In the genomic region with DNA sequence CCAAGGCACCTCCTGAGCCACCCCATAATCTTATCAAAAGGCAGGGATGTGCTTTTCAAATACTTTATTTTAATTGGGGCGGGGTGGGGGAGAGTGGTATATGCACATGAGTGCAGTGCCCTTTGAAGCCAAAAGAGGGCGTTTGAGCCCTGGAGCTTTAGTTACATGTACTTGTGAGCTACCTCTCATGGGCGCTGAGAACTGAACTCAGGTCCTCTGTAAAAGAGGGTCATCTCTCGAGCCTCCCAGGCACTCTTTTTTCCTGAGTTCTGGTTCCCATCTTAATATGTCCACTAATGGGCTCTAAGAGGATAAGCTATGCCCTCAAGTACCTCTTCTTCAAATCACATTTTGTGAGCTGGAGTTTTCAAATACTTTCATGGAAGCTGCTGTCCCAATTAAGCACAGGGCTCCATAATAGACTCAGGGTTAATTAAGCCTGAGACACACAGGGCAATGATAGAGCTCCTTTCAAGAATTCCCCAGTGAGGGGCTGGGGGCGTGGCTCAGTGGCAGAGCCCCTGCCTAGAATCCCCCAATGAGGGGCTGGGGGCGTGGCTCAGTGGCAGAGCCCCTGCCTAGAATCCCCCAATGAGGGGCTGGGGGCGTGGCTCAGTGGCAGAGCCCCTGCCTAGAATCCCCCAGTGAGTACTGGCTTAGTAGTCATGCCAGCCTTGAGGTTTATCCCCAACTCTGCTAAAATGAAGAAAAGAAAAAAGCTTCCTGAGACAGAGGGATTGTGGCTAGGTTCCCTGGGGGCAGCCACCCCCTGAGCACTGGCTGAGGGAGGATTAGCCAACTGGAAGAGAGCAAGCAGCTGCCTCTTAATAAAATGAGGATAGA, we compare ENCODE assay signal across 17 mouse cellular contexts. TPM values are rescaled to one million over a fixed set of nuclear protein-coding genes. Genes with fewer than 3 reads are reported as not detected.
DNase-seq lines count a peak whose midpoint lies in the region; ATAC-seq lines count a peak whose summit lies in the region.
"Had no signal": no experiment of that assay in that cellular context is flagged by ENCODE, and none has a peak within 500 bp of the region (broad histone marks: within the 10 kb centered on the region; RNA-seq: fewer than 3 reads in every experiment).

No protein-coding gene starts in this region.

- 25% methylated on average over 7 of the region's 7 CpGs for WGBS in forebrain, embryonic 14.5 days
- WGBS in midbrain, embryonic 11.5 days, result 48% methylated on average over 6 of the region's 7 CpGs

- ATAC-seq in forebrain, embryonic 14.5 days, result peak; percentile 76
- ATAC-seq in midbrain, embryonic 11.5 days (ENCODE audit: low FRiP score), result peak; percentile 86
- ATAC-seq: inflammation-experienced regulatory T-cells, adult 6 months had no signal

- no peak overlapping the region for H3K9ac ChIP-seq in forebrain, embryonic 14.5 days (ENCODE audit: low read length)
- H3K9ac ChIP-seq in midbrain, embryonic 11.5 days (ENCODE audit: low read length), result no peak overlapping the region
- H3K9ac ChIP-seq: heart, embryonic 13.5 days; stomach, embryonic 15.5 days had no signal

- H3K27ac ChIP-seq in forebrain, embryonic 14.5 days (ENCODE audit: low read depth, low read length), result 0 out of 2 replicates have a peak overlapping the region, but pooled peaks have one; percentile 23
- H3K27ac ChIP-seq in midbrain, embryonic 11.5 days (ENCODE audit: low read depth, low read length), result peak overlapping the region; percentile 50; the same call in 1 of the 2 replicates
- H3K27ac ChIP-seq: heart, embryonic 13.5 days; kidney, postnatal 0 days; stomach, embryonic 15.5 days had no signal

- no peaks in the 10 kb centered on the region for H3K9me3 ChIP-seq in forebrain, embryonic 14.5 days (replicated peaks; ENCODE audit: control insufficient read depth, low read length)
- no peaks in the 10 kb centered on the region for H3K9me3 ChIP-seq in midbrain, embryonic 11.5 days (ENCODE audit: control insufficient read depth, low read length)
- H3K9me3 ChIP-seq: heart, embryonic 13.5 days; stomach, embryonic 15.5 days had no signal

- no peaks in the 10 kb centered on the region for H3K27me3 ChIP-seq in forebrain, embryonic 14.5 days (replicated peaks; ENCODE audit: control insufficient read depth, insufficient read depth, low read length)
- H3K27me3 ChIP-seq in midbrain, embryonic 11.5 days (ENCODE audit: control insufficient read depth, insufficient read depth, low read length), result no peaks in the 10 kb centered on the region
- H3K27me3 ChIP-seq: heart, embryonic 13.5 days; stomach, embryonic 15.5 days had no signal

- no peak overlapping the region for H3K4me3 ChIP-seq in forebrain, embryonic 14.5 days (ENCODE audit: low read depth, low read length)
- H3K4me3 ChIP-seq in midbrain, embryonic 11.5 days (ENCODE audit: low read depth, low read length), result no peak overlapping the region
- H3K4me3 ChIP-seq: heart, embryonic 13.5 days; stomach, embryonic 15.5 days had no signal

- intact Hi-C loops in heart, postnatal 14 days (cut with DNase I), result no loop called here

- DNase-seq in retina, postnatal 1 day, result peak; percentile 79
- DNase-seq in retina, embryonic 14.5 days (ENCODE audit: low spot score), result no peak
- DNase-seq in forebrain, embryonic 14.5 days (ENCODE audit: low spot score), result peak; percentile 77
- DNase-seq in midbrain, embryonic 11.5 days (ENCODE audit: low spot score, missing footprints), result no peak
- no peak for DNase-seq in spleen, postnatal 14 days (ENCODE audit: low spot score in 2 of 2)
- DNase-seq in heart, postnatal 14 days, result no peak
- DNase-seq in liver, result no peak
- no peak for DNase-seq in embryo, embryonic 10 days (ENCODE audit: low spot score)
- DNase-seq: cerebellum, adult 8-10 months; gastrocnemius, postnatal 36 days; lung, postnatal 4 days; right cerebral cortex, postnatal 25 days; thymus, postnatal 36 days had no signal

- H3K4me1 ChIP-seq in forebrain, embryonic 14.5 days (ENCODE audit: control insufficient read depth, insufficient read depth, low read length), result peaks cover 9% of the 10 kb centered on the region
- no peaks in the 10 kb centered on the region for H3K4me1 ChIP-seq in midbrain, embryonic 11.5 days (ENCODE audit: control insufficient read depth, insufficient read depth, low read length)
- H3K4me1 ChIP-seq: heart, embryonic 13.5 days; stomach, embryonic 15.5 days had no signal

- no peaks in the 10 kb centered on the region for H3K36me3 ChIP-seq in forebrain, embryonic 14.5 days (ENCODE audit: control insufficient read depth, insufficient read depth, low read length)
- H3K36me3 ChIP-seq in midbrain, embryonic 11.5 days (ENCODE audit: control insufficient read depth, insufficient read depth, low read length), result no peaks in the 10 kb centered on the region
- H3K36me3 ChIP-seq: heart, embryonic 13.5 days; stomach, embryonic 15.5 days had no signal

- no peak overlapping the region for H3K4me2 ChIP-seq in forebrain, embryonic 14.5 days (ENCODE audit: low read length)
- no peak overlapping the region for H3K4me2 ChIP-seq in midbrain, embryonic 11.5 days
- H3K4me2 ChIP-seq: heart, embryonic 13.5 days; stomach, embryonic 15.5 days had no signal

RNA-seq across cellular contexts. Expression of a gene that starts 29.9 kb away (rescaled TPM):
- 69.2 and 73.3 TPM in 2 replicates for polyA plus RNA-seq in forebrain, embryonic 14.5 days (2014; fragmentation: Nextera tagmentation; extraction: Ambion mirVana)
- polyA plus RNA-seq in midbrain, embryonic 11.5 days (2014; fragmentation: Nextera tagmentation; extraction: Ambion mirVana), result 60.8 and 64.6 TPM in 2 replicates
- 10 to 100 TPM; 17.7 to 17.8 TPM for total RNA-seq in heart, postnatal 14 days (2021)

RNA-seq across cellular contexts. Expression of a gene that starts 37.2 kb away (rescaled TPM):
- 10.3 and 12.5 TPM in 2 replicates for polyA plus RNA-seq in forebrain, embryonic 14.5 days (2014; fragmentation: Nextera tagmentation; extraction: Ambion mirVana)
- polyA plus RNA-seq in midbrain, embryonic 11.5 days (2014; fragmentation: Nextera tagmentation; extraction: Ambion mirVana), result 10.5 and 12.0 TPM in 2 replicates
- 10 to 100 TPM; 12.4 to 16.8 TPM for total RNA-seq in heart, postnatal 14 days (2021)

RNA-seq across cellular contexts. Expression of a gene that starts 39.1 kb away (rescaled TPM):
- 468 and 550 TPM in 2 replicates for polyA plus RNA-seq in forebrain, embryonic 14.5 days (2014; fragmentation: Nextera tagmentation; extraction: Ambion mirVana)
- polyA plus RNA-seq in midbrain, embryonic 11.5 days (2014; fragmentation: Nextera tagmentation; extraction: Ambion mirVana), result 459 TPM in 2 replicates
- total RNA-seq in heart, postnatal 14 days (2021), result 100 to 1,000 TPM; 226 to 229 TPM

Comparison
In these comparisons a context has a peak if more than half of its experiments do, and no peak if none do; other contexts are left out.
1. DNase-seq: peak in retina, postnatal 1 day (single experiment) and forebrain, embryonic 14.5 days (single experiment); none in retina, embryonic 14.5 days (single experiment), midbrain, embryonic 11.5 days (single experiment), spleen, postnatal 14 days (0 of 2), heart, postnatal 14 days (0 of 2), liver (single experiment) and embryo, embryonic 10 days (single experiment).